Mouse (Mus musculus) liver, embryonic 14.5 days (tissue): ENCODE data around the gene Samd4.

Experiments used
- CTCF ChIP-seq: IDR thresholded peaks from 2 replicates; pipeline ENCODE4 v1.5.1; 2016; ENCODE audit warnings: antibody characterized with exemption, low read depth, control low read depth
- EP300 ChIP-seq: IDR thresholded peaks from 2 replicates; pipeline ENCODE4 v1.6.1; 2016; ENCODE audit warnings: antibody characterized with exemption, low read depth

- TF ChIP-seq CTCF (no peak), EP300 (no peak)
Measured at GRCm38 (mm10) chr14:47107461-47107860, 224.8 kb downstream of the Samd4 start.
